Mouse (Mus musculus) limb, embryonic 15.5 days (tissue): ENCODE results near the gene Gna12. TPM values are rescaled to one million over a fixed set of nuclear protein-coding genes. Genes with fewer than 3 reads are reported as not detected.

Source experiments
- ATAC-seq: fragments of 200-750 bp; cut with Nextera tagmentation; 2 replicates; pipeline ENCODE4 v1.8.0; 2017; ENCODE audit warnings: low read depth, moderate TSS enrichment; ENCODE audit not compliant: insufficient number of reproducible peaks, low FRiP score, low TSS enrichment
- H3K27ac ChIP-seq: fragments of 300-500 bp; sonication (generic); 2 replicates; pipeline ENCODE4 v1.5.1; 2015; ENCODE audit warnings: moderate library complexity, mild to moderate bottlenecking, inconsistent platforms
- H3K27me3 ChIP-seq: fragments of 300-500 bp; sonication (generic); 2 replicates; pipeline ENCODE4 v1.6.1; 2015; ENCODE audit warnings: inconsistent platforms
- H3K36me3 ChIP-seq: fragments of 300-500 bp; sonication (generic); 2 replicates; pipeline ENCODE4 v1.6.1; 2015; ENCODE audit warnings: inconsistent platforms
- H3K4me1 ChIP-seq: fragments of 300-500 bp; sonication (generic); 2 replicates; pipeline ENCODE4 v1.6.1; 2015; ENCODE audit warnings: inconsistent platforms
- H3K4me2 ChIP-seq: fragments of 300-500 bp; sonication (generic); 2 replicates; pipeline ENCODE4 v1.6.1; 2015; ENCODE audit warnings: mild to moderate bottlenecking, inconsistent platforms
- H3K4me3 ChIP-seq: fragments of 300-500 bp; sonication (generic); 2 replicates; pipeline ENCODE4 v1.5.1; 2015; ENCODE audit warnings: mild to moderate bottlenecking, inconsistent platforms
- H3K9ac ChIP-seq: fragments of 300-500 bp; sonication (generic); 2 replicates; pipeline ENCODE4 v1.6.1; 2015; ENCODE audit warnings: inconsistent platforms
- H3K9me3 ChIP-seq: fragments of 300-500 bp; sonication (generic); 2 replicates; pipeline ENCODE4 v1.6.1; 2016; ENCODE audit warnings: inconsistent platforms
- WGBS: fragments of 180-500 bp; shearing (Covaris S2); methylation state at CpG from one replicate; pipeline ENCODE4 v1.1.7; 2015; 5-methylcytosine and 5-hydroxymethylcytosine counted together
- polyA plus RNA-seq: library from polyadenylated mRNA; unstranded; fragments of >200 nt; fragmentation: Nextera tagmentation; extraction: Ambion mirVana; gene quantifications from 2 replicates; pipeline ENCODE4 v1.2.1, GENCODE M21; 2015

Gna12 gene
- polyA plus RNA-seq, 1 experiment from 2014 or later, result 19.1 TPM

- WGBS, result 95% methylated on average over 1 of the region's 1 CpGs
- H3K4me2 ChIP-seq, result no peak overlapping the region
- H3K36me3 ChIP-seq, result no peaks in the 10 kb centered on the region; the same call in 1 of the 2 replicates
- H3K27me3 ChIP-seq, result no peaks in the 10 kb centered on the region
- no peak overlapping the region for H3K4me3 ChIP-seq
- no peak overlapping the region for H3K9ac ChIP-seq
- H3K27ac ChIP-seq, result no peak overlapping the region
- H3K9me3 ChIP-seq, result no peaks in the 10 kb centered on the region
- peaks cover 34% of the 10 kb centered on the region for H3K4me1 ChIP-seq
- ATAC-seq, result no peak
Observed at GRCm38 (mm10) chr5:140826118-140826517, 4.1 kb downstream of the Gna12 start.

GRCm38 (mm10) chr5:140824126-140824525, 6.1 kb downstream of the Gna12 start:
- Histone ChIP-seq H3K27me3 (no peaks in the 10 kb centered on the region), H3K36me3 (no peaks in the 10 kb centered on the region; the same call in 1 of the 2 replicates), H3K9ac (no peak overlapping the region), H3K9me3 (no peaks in the 10 kb centered on the region), H3K4me1 (peaks cover 37% of the 10 kb centered on the region), H3K4me2 (no peak overlapping the region), H3K4me3 (no peak overlapping the region), H3K27ac (no peak overlapping the region)
- 73% methylated on average over 7 of the region's 7 CpGs for WGBS
- no peak for ATAC-seq

GRCm38 (mm10) chr5:140823386-140823785, 6.8 kb downstream of the Gna12 start:
- Histone ChIP-seq H3K27ac (no peak overlapping the region), H3K36me3 (no peaks in the 10 kb centered on the region; the same call in 1 of the 2 replicates), H3K4me1 (peaks cover 36% of the 10 kb centered on the region), H3K27me3 (no peaks in the 10 kb centered on the region), H3K9me3 (no peaks in the 10 kb centered on the region), H3K9ac (no peak overlapping the region), H3K4me2 (no peak overlapping the region), H3K4me3 (no peak overlapping the region)
- 93% methylated on average over 2 of the region's 2 CpGs for WGBS
- no peak for ATAC-seq

DNA sequence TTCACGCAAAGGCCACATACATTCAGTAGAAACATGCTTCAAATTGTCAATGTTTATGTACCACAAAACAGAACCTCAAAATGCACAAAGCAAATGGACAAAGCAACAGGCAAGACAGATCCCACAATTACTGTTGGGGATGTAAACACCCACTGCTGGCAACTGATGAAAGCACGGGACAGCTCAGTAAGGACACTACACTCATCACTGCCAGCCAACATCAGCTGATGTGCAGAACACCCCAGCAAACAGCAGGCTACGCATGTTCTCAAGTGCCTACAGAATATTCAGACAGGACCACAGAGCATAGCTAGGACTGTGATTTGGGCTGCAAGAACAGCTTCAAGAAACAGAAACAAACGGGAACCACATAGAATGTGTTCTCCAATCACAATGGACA, 8.3 kb downstream of the Gna12 start:
- Histone ChIP-seq H3K4me2 (no peak overlapping the region), H3K36me3 (no peaks in the 10 kb centered on the region; the same call in 1 of the 2 replicates), H3K4me3 (no peak overlapping the region), H3K27me3 (no peaks in the 10 kb centered on the region), H3K9me3 (no peaks in the 10 kb centered on the region), H3K4me1 (peaks cover 24% of the 10 kb centered on the region), H3K27ac (no peak overlapping the region), H3K9ac (no peak overlapping the region)
- ATAC-seq, result no peak
- 91% methylated on average over 4 of the region's 4 CpGs for WGBS

- Histone ChIP-seq H3K27ac (no peak overlapping the region), H3K4me2 (no peak overlapping the region), H3K9me3 (no peaks in the 10 kb centered on the region), H3K4me3 (no peak overlapping the region), H3K9ac (no peak overlapping the region), H3K36me3 (no peaks in the 10 kb centered on the region; the same call in 1 of the 2 replicates), H3K4me1 (peaks cover 26% of the 10 kb centered on the region), H3K27me3 (no peaks in the 10 kb centered on the region)
- 93% methylated on average over 4 of the region's 4 CpGs for WGBS
- no peak for ATAC-seq
Observed at GRCm38 (mm10) chr5:140820539-140820938, 9.7 kb downstream of the Gna12 start.

DNA sequence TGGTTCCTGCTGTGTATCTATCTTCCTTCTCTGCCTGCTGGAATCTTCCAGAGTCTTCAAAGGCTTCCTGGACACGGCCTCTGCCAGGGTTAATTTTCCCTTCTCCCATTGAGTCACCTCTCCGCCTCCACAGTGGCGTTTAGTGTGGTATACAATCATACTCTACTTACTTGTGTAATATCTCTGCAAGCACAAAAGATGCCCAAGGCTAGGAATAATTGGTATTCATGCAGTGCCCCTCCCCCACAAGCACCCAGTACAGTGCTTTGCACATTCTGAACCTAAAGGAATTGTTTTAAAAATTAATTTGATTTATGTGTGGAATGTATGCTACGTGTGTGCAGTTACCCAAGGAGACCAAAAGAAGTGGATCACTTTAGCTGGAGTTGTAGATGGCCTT, 10.6 kb downstream of the Gna12 start:
- 49% methylated on average over 4 of the region's 4 CpGs for WGBS
- Histone ChIP-seq H3K4me3 (no peak overlapping the region), H3K9ac (no peak overlapping the region), H3K36me3 (no peaks in the 10 kb centered on the region; the same call in 1 of the 2 replicates), H3K4me2 (no peak overlapping the region), H3K9me3 (no peaks in the 10 kb centered on the region), H3K27ac (peak overlapping the region; percentile 61), H3K4me1 (peaks cover 35% of the 10 kb centered on the region), H3K27me3 (no peaks in the 10 kb centered on the region)
- ATAC-seq, result no peak

GRCm38 (mm10) chr5:140818482-140819076, 11.7 kb downstream of the Gna12 start:
- no peak overlapping the region for H3K4me3 ChIP-seq
- H3K4me2 ChIP-seq, result no peak overlapping the region
- peak overlapping the region; percentile 61 for H3K27ac ChIP-seq
- no peaks in the 10 kb centered on the region for H3K36me3 ChIP-seq
- ATAC-seq, result no peak
- no peaks in the 10 kb centered on the region for H3K9me3 ChIP-seq
- 66% methylated on average over 5 of the region's 5 CpGs for WGBS
- no peak overlapping the region for H3K9ac ChIP-seq
- H3K4me1 ChIP-seq, result peaks cover 44% of the 10 kb centered on the region
- H3K27me3 ChIP-seq, result no peaks in the 10 kb centered on the region

- Histone ChIP-seq H3K4me3 (no peak overlapping the region), H3K27ac (no peak overlapping the region), H3K36me3 (no peaks in the 10 kb centered on the region), H3K27me3 (no peaks in the 10 kb centered on the region), H3K4me1 (peaks cover 54% of the 10 kb centered on the region), H3K9ac (no peak overlapping the region), H3K9me3 (no peaks in the 10 kb centered on the region), H3K4me2 (no peak overlapping the region)
- no peak for ATAC-seq
- 91% methylated on average over 6 of the region's 6 CpGs for WGBS
Observed at GRCm38 (mm10) chr5:140816950-140817568, 13.2 kb downstream of the Gna12 start.

- 83% methylated on average over 3 of the region's 3 CpGs for WGBS
- H3K9ac ChIP-seq, result no peak overlapping the region
- no peak overlapping the region; the same call in 1 of the 2 replicates for H3K27ac ChIP-seq
- peaks cover 62% of the 10 kb centered on the region for H3K4me1 ChIP-seq
- no peaks in the 10 kb centered on the region for H3K36me3 ChIP-seq
- no peak overlapping the region for H3K4me3 ChIP-seq
- H3K4me2 ChIP-seq, result no peak overlapping the region
- H3K9me3 ChIP-seq, result no peaks in the 10 kb centered on the region
- ATAC-seq, result no peak
- H3K27me3 ChIP-seq, result no peaks in the 10 kb centered on the region
Observed at GRCm38 (mm10) chr5:140816008-140816407, 14.2 kb downstream of the Gna12 start.

DNA sequence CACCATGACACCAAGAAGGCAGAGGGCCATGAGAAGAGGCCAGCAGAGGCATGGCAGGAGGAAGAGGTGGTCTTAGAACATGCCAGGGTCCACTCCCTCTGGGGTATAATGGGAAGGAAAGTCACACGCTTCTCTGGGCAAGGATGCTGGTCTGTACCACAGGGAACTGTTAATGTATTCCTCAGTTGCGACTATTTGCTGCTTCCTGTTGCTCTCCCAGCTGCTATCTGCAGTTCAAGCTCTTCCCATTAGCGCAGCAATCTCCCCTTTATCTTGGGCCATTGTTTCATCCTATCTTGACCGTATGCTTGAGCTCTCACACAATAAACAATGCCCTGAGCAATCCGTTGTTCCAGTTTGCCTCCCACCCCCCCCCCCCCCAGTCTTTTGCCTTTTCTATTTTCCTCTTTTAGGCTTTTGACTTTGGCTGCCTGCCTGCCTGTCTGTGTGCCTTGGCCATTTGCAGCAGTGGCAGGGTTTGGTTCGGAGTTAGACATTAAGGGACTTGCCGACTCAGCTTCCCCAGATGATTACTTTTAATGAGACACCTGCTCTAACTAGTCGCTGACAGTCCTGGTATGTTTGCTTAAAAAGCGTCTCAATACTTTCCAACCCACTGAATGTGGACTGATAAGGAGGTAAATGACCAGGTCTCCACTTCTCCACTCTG, 15.0 kb downstream of the Gna12 start:
- Histone ChIP-seq H3K27ac (peak overlapping the region; percentile 43; the same call in 1 of the 2 replicates), H3K4me2 (no peak overlapping the region), H3K9me3 (no peaks in the 10 kb centered on the region), H3K4me3 (no peak overlapping the region), H3K9ac (no peak overlapping the region), H3K27me3 (no peaks in the 10 kb centered on the region), H3K4me1 (peaks cover 58% of the 10 kb centered on the region), H3K36me3 (no peaks in the 10 kb centered on the region)
- WGBS, result 32% methylated on average over 9 of the region's 9 CpGs
- no peak for ATAC-seq

DNA sequence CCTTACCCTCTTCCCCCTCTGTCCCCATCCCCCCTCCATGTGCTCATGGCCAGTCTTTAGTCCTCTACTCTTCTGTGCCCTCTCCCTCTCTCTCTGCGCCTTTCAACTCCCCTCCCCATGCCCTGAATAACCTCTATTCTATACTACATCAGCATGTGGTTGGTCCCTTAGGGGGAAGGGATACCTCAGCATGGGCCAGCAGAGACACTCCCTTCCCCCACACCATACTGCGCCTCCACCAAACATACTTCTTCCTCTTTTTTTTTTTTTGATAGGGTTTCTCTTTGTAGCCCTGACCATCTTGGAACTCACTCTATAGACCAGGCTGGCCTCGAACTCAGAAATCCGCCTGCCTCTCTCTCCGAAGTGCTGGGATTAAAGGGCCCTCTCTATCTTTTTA, 15.8 kb downstream of the Gna12 start:
- Histone ChIP-seq H3K27ac (no peak overlapping the region), H3K4me3 (no peak overlapping the region), H3K4me1 (peaks cover 53% of the 10 kb centered on the region), H3K9ac (no peak overlapping the region), H3K27me3 (no peaks in the 10 kb centered on the region), H3K4me2 (no peak overlapping the region), H3K36me3 (no peaks in the 10 kb centered on the region), H3K9me3 (no peaks in the 10 kb centered on the region)
- WGBS, result 78% methylated on average over 5 of the region's 5 CpGs
- ATAC-seq, result no peak

GRCm38 (mm10) chr5:140812699-140813098, 17.5 kb downstream of the Gna12 start:
- H3K4me2 ChIP-seq, result no peak overlapping the region
- H3K9ac ChIP-seq, result no peak overlapping the region
- WGBS, result 61% methylated on average over 4 of the region's 4 CpGs
- H3K27ac ChIP-seq, result no peak overlapping the region
- H3K4me1 ChIP-seq, result peaks cover 49% of the 10 kb centered on the region
- no peak overlapping the region for H3K4me3 ChIP-seq
- ATAC-seq, result no peak
- no peaks in the 10 kb centered on the region for H3K36me3 ChIP-seq
- no peaks in the 10 kb centered on the region for H3K9me3 ChIP-seq
- no peaks in the 10 kb centered on the region for H3K27me3 ChIP-seq
